Mouse (Mus musculus): ENCODE measurements at regions not wholly inside any gene's neighbourhood (a gene's known extent, or its start where the extent isn't known, plus 50 kb on each side); places are given as distances from the start of the nearest gene placed in this dataset.
A peak's percentile ranks its signal among the peaks of the same experiment; 100 is the strongest.
"Not testable (repeated sequence)": the region's sequence is repeated elsewhere in the genome, so short reads cannot be mapped to it uniquely, and the experiment has no call there.

DNA sequence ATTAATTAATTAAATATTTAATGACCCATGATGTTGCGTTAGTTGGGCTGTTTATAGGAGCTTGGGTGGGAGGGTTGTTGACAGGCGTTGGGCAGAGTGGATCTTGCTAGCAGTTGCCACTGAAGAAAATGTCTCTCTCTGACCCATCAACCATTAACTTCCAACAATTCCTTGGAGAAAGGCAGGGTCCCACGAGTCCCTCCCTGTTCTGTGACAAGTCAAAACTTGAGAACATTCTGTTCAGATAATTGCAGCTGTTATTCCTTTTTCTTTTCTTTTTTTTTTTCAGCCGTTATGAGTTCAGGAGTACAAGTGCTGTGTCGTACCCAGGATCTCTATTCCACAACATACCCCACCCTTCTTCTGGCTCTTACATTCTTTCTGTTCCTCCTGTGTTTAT lies 59.8 kb upstream of the Tnfrsf21 start:
- DNase-seq (ENCODE audit: low read depth, low spot score): no peak

- DNase-seq (ENCODE audit: low read depth, low spot score): no peak
Measured at GRCm38 (mm10) chr17:42954722-42955121, 61.6 kb upstream of the Tnfrsf21 start.

DNA sequence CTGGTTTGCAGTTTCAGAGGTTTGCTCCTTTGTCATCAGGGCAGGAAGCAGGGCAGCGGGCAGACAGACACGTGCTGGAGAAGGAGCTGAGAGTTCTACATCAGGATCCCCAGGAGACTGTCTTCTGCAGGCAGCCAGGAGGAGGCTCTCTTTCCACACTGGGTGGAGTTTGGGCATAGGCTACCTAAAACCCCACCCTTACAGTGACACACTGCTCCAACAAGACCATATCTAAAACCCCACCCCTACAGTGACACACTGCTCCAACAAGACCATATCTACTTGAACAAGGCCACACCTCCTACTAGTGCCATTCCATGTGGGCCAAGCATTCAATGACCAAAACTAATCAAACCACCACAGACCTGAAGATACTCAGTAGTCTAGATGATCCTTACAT lies 68.0 kb upstream of the Cd2ap start:
- no peak for DNase-seq (ENCODE audit: low read depth, low spot score)

DNA sequence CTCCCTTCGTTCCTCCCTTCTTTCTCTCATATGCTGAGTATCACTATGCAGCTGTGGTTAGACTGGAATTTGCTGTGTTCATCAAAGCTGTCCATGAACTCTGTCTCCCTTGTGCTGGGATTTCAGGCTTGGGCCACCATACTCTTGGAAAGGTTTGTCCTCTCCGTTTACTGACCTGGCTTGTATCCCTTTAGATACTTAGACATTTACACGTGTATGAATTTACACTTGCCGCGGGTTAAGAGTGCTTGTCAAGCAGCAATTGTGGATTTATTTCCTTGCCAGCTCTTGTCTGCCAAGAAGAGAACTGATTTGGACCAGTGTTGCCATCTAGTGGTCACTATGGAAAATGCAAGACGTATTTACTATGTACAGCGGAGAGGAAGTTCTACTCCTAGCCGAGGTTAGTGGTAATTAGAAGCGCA lies 66.8 kb upstream of the Cd2ap start:
- peak; percentile 62 for DNase-seq (ENCODE audit: low read depth, low spot score)

DNA sequence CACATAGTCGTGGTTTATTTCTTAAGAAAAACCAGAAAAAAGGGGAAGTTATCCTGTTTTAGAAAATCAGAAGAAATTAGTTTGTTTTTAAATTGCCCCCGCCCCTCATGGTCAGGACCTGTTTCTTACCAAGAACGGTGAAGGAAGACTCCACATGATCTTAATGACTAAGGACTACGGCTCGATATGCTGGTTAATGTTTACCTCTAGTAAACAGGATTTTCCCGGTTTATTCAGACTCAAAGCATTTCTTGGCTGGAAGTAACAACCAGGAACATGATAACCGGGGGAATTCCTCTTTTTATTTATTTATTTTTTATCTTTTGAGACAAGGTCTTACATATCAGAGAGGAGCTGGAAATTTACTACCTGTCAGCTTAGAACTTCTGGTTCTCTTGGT lies 63.0 kb upstream of the Cd2ap start:
- DNase-seq (ENCODE audit: low read depth, low spot score): no peak

DNA sequence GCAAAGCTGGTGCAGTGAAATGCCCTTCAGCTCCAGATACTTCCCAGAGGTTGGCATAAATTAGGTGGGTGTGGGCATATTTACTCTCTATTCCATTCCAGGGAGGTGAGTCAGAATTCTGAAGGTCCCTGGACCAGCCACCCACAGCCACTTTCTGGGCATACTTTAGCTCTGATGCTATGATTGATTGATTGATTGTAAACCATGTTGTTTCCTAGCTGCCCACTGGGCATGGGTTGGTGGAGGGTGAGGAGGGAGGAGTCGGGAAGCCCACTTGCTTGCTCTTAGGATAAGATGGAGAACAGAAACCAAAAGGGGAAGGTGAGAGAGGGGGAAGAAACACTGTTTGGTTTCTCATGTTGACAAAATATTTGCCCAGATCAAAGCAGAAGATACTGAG lies 62.1 kb upstream of the Cd2ap start:
- no peak for DNase-seq (ENCODE audit: low read depth, low spot score)

DNA sequence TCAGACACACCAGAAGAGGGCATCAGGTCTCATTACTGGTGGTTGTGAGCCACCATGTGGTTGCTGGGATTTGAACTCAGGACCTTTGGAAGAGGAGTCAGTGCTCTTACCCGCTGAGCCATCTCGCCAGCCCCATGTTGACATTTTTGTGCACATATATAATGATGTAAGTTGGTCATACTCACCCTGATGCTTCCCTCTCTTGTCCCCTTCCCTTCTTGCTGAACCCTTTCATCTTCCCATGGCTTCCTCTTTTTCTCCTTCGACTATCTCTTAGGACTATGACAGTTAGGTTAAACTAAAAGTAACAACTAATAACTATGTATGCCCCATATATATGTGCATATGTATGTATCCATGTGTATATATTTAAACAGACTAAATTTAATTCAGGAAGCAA lies 61.0 kb upstream of the Cd2ap start:
- DNase-seq (ENCODE audit: low read depth, low spot score): not testable (repeated sequence)

DNA sequence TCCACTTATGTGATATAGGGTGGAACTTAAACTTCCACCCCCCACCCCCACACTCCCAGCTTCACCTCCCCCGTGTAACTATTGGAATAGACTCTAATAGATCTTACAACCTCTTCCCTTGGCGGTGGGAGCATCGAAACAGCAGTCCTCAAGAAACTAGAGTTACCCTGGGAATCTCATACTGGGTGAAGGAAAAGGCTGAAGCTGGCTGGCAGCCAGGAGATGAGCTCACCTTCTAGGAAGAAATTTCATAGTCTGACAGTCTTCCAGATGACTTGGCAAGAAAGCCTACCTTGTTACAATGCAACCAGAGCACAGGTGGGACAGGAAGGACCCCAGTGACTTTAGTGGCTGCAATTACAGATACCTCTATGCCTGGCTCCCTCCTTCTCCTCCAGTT lies 57.6 kb upstream of the Cd2ap start:
- no peak for DNase-seq (ENCODE audit: low read depth, low spot score)

- DNase-seq (ENCODE audit: low read depth, low spot score): no peak
Measured at GRCm38 (mm10) chr17:42933335-42934004, 57.0 kb upstream of the Cd2ap start.

GRCm38 (mm10) chr17:42927320-42927719 lies 50.9 kb upstream of the Cd2ap start:
- DNase-seq (ENCODE audit: low read depth, low spot score): no peak
